Mouse (Mus musculus) embryo, embryonic 10.5 days (tissue): ENCODE measurements at regions not wholly inside any gene's neighbourhood (a gene's known extent, or its start where the extent isn't known, plus 50 kb on each side); places are given as distances from the start of the nearest gene placed in this dataset.

Source experiments
- DNase-seq: peaks from one replicate; pipeline ENCODE4 v3.0.0-alpha.2; 2015; ENCODE audit warnings: low spot score

- no peak for DNase-seq
Observed at GRCm38 (mm10) chr4:83166867-83167814, 115.0 kb upstream of the Frem1 start.

GRCm38 (mm10) chr4:83146740-83147139 is 94.6 kb upstream of the Frem1 start:
- DNase-seq = no peak

- DNase-seq = peak; percentile 24
Observed at GRCm38 (mm10) chr4:83145738-83146217, 93.6 kb upstream of the Frem1 start.

- no peak for DNase-seq
Observed at GRCm38 (mm10) chr4:83144781-83145517, 92.8 kb upstream of the Frem1 start.

GRCm38 (mm10) chr4:83141736-83142135 is 89.6 kb upstream of the Frem1 start:
- no peak for DNase-seq

- DNase-seq = no peak
Observed at GRCm38 (mm10) chr4:83122668-83123005, 70.5 kb upstream of the Frem1 start.

- DNase-seq = no peak
Observed at GRCm38 (mm10) chr4:83122003-83122667, 70.0 kb upstream of the Frem1 start.

GRCm38 (mm10) chr4:83108659-83108967 is 56.5 kb upstream of the Frem1 start:
- DNase-seq = no peak

- DNase-seq = peak; percentile 18
Observed at GRCm38 (mm10) chr4:83107958-83108658, 56.0 kb upstream of the Frem1 start.

GRCm38 (mm10) chr4:83107161-83107560 is 55.0 kb upstream of the Frem1 start:
- DNase-seq = no peak

- no peak for DNase-seq
Observed at GRCm38 (mm10) chr4:83104045-83104681, 52.0 kb upstream of the Frem1 start.

- no peak for DNase-seq
Observed at GRCm38 (mm10) chr4:83102893-83103292, 50.8 kb upstream of the Frem1 start.

- DNase-seq = no peak
Observed at GRCm38 (mm10) chr4:83102022-83102421, 49.9 kb upstream of the Frem1 start.
